Mouse (Mus musculus) liver, embryonic 11.5 days (tissue): ENCODE measurements around the gene Rpl34. TPM values are rescaled to one million over a fixed set of nuclear protein-coding genes. Genes with fewer than 3 reads are reported as not detected.

ENCODE experiments used
- ATAC-seq: fragments of 200-750 bp; cut with Nextera tagmentation; replicated peaks from 2 replicates; pipeline ENCODE4 v1.8.0; 2017; ENCODE audit warnings: moderate number of reproducible peaks, mild to moderate bottlenecking, moderate TSS enrichment, moderate library complexity; ENCODE audit not compliant: low FRiP score
- DNase-seq: peaks from one replicate; pipeline ENCODE4 v3.0.0-alpha.2; 2017; ENCODE audit warnings: low spot score
- H3K27ac ChIP-seq: fragments of 300-500 bp; sonication (generic); 2 replicates; pipeline ENCODE4 v1.5.1; 2014; ENCODE audit warnings: mild to moderate bottlenecking, low read depth, low read length, control low read depth
- H3K27me3 ChIP-seq: fragments of 300-500 bp; sonication (generic); replicated peaks from 2 replicates; pipeline ENCODE4 v1.6.1; 2014; ENCODE audit warnings: low read length, mixed read lengths; ENCODE audit not compliant: control insufficient read depth, insufficient read depth
- H3K36me3 ChIP-seq: fragments of 300-500 bp; sonication (generic); 2 replicates; pipeline ENCODE4 v1.6.1; 2014; ENCODE audit warnings: mild to moderate bottlenecking, low read length, moderate library complexity, mixed read lengths; ENCODE audit not compliant: control insufficient read depth, insufficient read depth
- H3K4me1 ChIP-seq: fragments of 300-500 bp; sonication (generic); replicated peaks from 2 replicates; pipeline ENCODE4 v1.6.1; 2014; ENCODE audit warnings: low read length, mixed read lengths; ENCODE audit not compliant: control insufficient read depth, insufficient read depth
- H3K4me2 ChIP-seq: fragments of 300-500 bp; sonication (generic); 2 replicates; pipeline ENCODE4 v1.6.1; 2014; ENCODE audit warnings: mild to moderate bottlenecking, control low read depth, moderate library complexity
- H3K4me3 ChIP-seq: fragments of 300-500 bp; sonication (generic); 2 replicates; pipeline ENCODE4 v1.5.1; 2014; ENCODE audit warnings: low read depth, low read length, control low read depth
- H3K9ac ChIP-seq: fragments of 300-500 bp; sonication (generic); 2 replicates; pipeline ENCODE4 v1.6.1; 2014; ENCODE audit warnings: low read depth, low read length, control low read depth
- H3K9me3 ChIP-seq: fragments of 300-500 bp; sonication (generic); 2 replicates; pipeline ENCODE4 v1.6.1; 2016; ENCODE audit warnings: low read length, inconsistent platforms, mixed read lengths; ENCODE audit not compliant: control insufficient read depth
- WGBS: fragments of 180-500 bp; shearing (Covaris S2); extraction: QIAGEN DNeasy Blood & Tissue Kit; methylation state at CpG from one replicate; pipeline ENCODE4 v1.1.7; 2014; 5-methylcytosine and 5-hydroxymethylcytosine counted together
- polyA plus RNA-seq: library from polyadenylated mRNA; unstranded; fragments of >200 nt; fragmentation: Nextera tagmentation; extraction: Ambion mirVana; gene quantifications from 2 replicates; pipeline ENCODE4 v1.2.1, GENCODE M21; 2014

Rpl34 gene
- polyA plus RNA-seq, 1 experiment from 2014 or later = 1,138 TPM

DNA sequence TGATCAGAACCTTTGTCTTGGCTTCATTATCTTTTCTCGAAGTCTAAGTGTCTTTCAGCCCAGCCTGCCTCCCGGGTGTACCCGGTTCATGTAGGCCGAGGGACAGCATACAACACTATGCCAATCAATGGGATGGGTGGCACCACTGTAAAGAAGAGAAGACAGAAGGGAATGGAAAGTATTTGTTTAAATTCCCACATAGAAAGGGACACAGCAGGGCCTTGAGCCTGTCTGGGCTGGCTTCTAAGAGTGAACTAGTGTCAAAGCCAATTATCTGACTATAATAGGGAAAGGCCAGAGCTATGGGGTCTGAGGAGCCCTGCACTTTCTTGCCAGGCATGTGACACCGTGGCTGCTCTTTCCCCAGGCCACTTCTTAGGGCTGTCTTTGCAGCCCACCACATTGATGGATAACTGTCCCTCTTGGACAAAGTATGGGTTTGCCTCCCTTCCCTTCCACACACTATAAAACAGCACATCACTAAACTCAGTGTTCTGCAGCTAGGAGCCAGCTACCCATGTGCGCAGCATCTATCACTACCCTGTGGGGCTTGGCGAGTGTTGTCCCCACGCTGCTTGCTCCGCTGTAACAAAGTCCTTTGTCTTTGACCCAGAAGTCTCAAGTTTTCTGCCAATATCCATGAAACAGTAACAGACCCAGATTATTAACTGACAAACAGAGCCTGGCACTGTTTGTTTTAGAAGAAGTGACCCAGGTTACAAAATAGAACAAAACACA lies 45.8 kb downstream of the Rpl34 start:
- 85% methylated on average over 9 of the region's 9 CpGs for WGBS
- H3K27me3 ChIP-seq = no peaks in the 10 kb centered on the region
- no peaks in the 10 kb centered on the region for H3K4me1 ChIP-seq
- no peaks in the 10 kb centered on the region for H3K36me3 ChIP-seq
- no peaks in the 10 kb centered on the region for H3K9me3 ChIP-seq
- ATAC-seq = no peak
- H3K4me2 ChIP-seq = no peak overlapping the region
- no peak for DNase-seq
- no peak overlapping the region for H3K27ac ChIP-seq
- H3K9ac ChIP-seq = no peak overlapping the region
- no peak overlapping the region for H3K4me3 ChIP-seq

DNA sequence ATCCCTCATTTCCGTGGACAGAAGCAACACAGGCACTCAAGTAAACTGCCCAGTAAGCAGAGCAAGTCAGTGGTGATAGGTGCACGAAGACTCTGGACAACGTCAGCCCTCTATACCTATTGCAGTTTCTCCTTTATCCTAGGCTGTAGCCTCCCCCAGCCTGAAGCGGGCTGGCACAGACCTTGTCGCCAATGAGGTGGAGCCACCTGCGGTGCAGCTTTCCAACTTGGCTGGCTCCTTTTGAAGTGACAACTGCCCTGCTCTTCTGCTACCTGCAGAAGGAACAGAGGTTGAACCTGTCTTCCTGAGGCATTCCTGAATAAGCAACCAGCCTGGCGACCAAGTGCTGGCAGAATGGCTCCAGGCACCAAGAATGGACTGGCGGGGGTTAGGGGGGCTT lies 46.4 kb downstream of the Rpl34 start:
- WGBS = 81% methylated on average over 8 of the region's 8 CpGs
- no peak for ATAC-seq

DNA sequence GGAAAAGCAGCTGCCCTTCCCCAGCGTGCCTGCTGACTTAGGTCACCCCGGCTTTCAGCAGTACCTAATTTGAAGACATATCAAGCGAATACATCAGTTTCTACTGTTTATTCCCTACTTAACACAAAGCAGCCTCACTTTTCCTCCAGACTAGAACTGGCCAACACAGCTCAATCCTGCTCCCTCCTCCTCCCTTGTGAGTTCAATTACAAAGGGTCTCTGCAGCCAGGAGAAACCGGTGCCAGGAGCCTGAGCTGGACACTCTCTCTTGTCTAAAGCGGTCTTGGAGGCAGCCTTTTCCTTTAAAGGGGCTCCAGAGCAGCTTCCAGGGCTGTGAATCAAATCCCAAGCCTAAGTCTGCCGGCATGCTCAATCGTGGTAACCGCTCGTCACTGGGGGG lies 48.0 kb downstream of the Rpl34 start:
- Histone ChIP-seq H3K9me3 (no peaks in the 10 kb centered on the region), H3K4me3 (no peak overlapping the region), H3K4me1 (no peaks in the 10 kb centered on the region), H3K27me3 (no peaks in the 10 kb centered on the region), H3K9ac (no peak overlapping the region), H3K4me2 (no peak overlapping the region), H3K27ac (no peak overlapping the region), H3K36me3 (no peaks in the 10 kb centered on the region)
- 83% methylated on average over 9 of the region's 9 CpGs for WGBS
- ATAC-seq (no peak), DNase-seq (no peak)

More for the DNA sequence above, 46.4 kb downstream of the Rpl34 start:
- H3K36me3 ChIP-seq = no peaks in the 10 kb centered on the region
- no peak for DNase-seq
- H3K9ac ChIP-seq = no peak overlapping the region
- no peak overlapping the region for H3K4me3 ChIP-seq
- H3K27me3 ChIP-seq = no peaks in the 10 kb centered on the region
- H3K27ac ChIP-seq = no peak overlapping the region
- no peaks in the 10 kb centered on the region for H3K9me3 ChIP-seq
- H3K4me2 ChIP-seq = no peak overlapping the region
- H3K4me1 ChIP-seq = no peaks in the 10 kb centered on the region

DNA sequence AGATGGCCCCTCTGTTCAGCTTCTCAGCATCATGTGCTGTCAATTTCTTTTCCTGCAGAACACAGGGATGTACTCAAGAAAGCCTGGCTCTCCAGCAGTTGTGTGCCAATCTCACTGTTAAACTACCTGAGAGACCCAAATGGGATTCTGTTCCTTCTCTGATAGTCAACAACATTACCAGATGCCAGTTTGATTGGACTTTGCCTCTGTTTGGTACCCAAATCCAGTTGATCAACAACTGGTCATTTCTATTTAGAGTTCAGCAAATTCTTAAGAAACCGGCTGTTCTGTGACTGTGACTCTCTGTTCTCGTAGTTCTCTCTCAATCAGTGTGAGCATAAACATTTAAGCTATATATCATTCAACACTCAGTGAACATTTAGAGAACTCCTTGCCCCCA lies 49.0 kb downstream of the Rpl34 start:
- H3K9ac ChIP-seq = no peak overlapping the region
- no peaks in the 10 kb centered on the region for H3K27me3 ChIP-seq
- WGBS = 82% methylated on average over 2 of the region's 2 CpGs
- no peak overlapping the region for H3K27ac ChIP-seq
- DNase-seq (no peak), ATAC-seq (no peak)
- H3K4me3 ChIP-seq = no peak overlapping the region
- no peaks in the 10 kb centered on the region for H3K4me1 ChIP-seq
- H3K4me2 ChIP-seq = no peak overlapping the region
- H3K36me3 ChIP-seq = no peaks in the 10 kb centered on the region
- H3K9me3 ChIP-seq = no peaks in the 10 kb centered on the region

DNA sequence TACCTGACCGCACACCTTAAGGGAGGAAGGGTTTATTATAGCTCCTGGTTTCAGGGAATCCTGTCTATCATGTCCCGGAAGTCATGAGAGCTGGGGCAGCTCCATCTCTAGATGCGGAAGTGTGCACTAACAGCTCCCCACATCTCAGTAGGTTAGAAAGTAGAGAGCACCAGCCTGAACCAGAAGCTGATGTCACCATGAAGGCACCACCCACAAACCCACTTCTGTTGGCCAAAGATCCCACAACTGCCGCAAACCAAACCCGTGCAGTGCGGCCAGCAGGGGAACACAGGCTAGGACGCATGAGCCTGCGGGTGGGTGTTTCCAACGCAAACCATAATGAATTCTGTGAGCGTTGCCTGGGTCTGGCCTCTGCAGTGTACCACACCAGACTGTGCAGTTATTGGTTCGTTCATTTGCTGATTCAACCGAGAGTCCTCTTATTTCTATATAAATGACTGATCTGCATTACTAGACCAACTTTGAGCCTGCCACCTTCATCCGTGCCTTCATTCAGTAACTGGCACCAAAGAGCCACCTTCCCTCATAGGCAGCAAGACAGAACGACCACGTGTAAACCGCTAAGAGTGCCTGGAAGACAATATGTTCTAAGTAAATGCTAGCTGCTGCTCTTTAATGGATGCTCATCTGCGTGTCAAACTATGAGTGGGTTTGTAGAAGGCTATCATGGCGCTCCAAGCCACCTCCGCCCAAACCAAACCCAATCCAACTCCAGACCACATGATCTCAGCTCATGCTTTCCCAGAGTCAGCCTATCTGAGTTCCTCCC lies 52.3 kb downstream of the Rpl34 start:
- no peak overlapping the region for H3K9ac ChIP-seq
- WGBS = 89% methylated on average over 19 of the region's 19 CpGs
- ATAC-seq (no peak), DNase-seq (no peak)
- H3K27me3 ChIP-seq = no peaks in the 10 kb centered on the region
- H3K4me3 ChIP-seq = no peak overlapping the region
- H3K36me3 ChIP-seq = no peaks in the 10 kb centered on the region
- H3K4me1 ChIP-seq = no peaks in the 10 kb centered on the region
- no peaks in the 10 kb centered on the region for H3K9me3 ChIP-seq
- no peak overlapping the region for H3K4me2 ChIP-seq
- no peak overlapping the region for H3K27ac ChIP-seq

Other genes with a start within 250 kb of the Rpl34 start
- not detected in 2 replicates for gene Etnppl, start 113.0 kb downstream of the Rpl34 start, polyA plus RNA-seq
- gene Ostc, start 21.0 kb downstream of the Rpl34 start, polyA plus RNA-seq = 314 and 321 TPM in 2 replicates